Mouse (Mus musculus) embryonic facial prominence, embryonic 15.5 days (tissue): Measurements from ENCODE around the gene Gm17651. TPM values are rescaled to one million over a fixed set of nuclear protein-coding genes. Genes with fewer than 3 reads are reported as not detected.

Experiments
- ATAC-seq: fragments of 200-750 bp; cut with Nextera tagmentation; 2 replicates; pipeline ENCODE4 v1.8.0; 2017; ENCODE audit warnings: low read depth, moderate TSS enrichment; ENCODE audit not compliant: insufficient number of reproducible peaks, low FRiP score, low TSS enrichment
- H3K27ac ChIP-seq: fragments of 300-500 bp; sonication (generic); replicated peaks from 2 replicates; pipeline ENCODE4 v1.5.1; 2015; ENCODE audit warnings: mild to moderate bottlenecking, inconsistent platforms
- H3K27me3 ChIP-seq: fragments of 300-500 bp; sonication (generic); 2 replicates; pipeline ENCODE4 v1.6.1; 2015; ENCODE audit warnings: inconsistent platforms
- H3K36me3 ChIP-seq: fragments of 300-500 bp; sonication (generic); 2 replicates; pipeline ENCODE4 v1.6.1; 2015; ENCODE audit warnings: mild to moderate bottlenecking, inconsistent platforms
- H3K4me1 ChIP-seq: fragments of 300-500 bp; sonication (generic); 2 replicates; pipeline ENCODE4 v1.6.1; 2015; ENCODE audit warnings: inconsistent platforms
- H3K4me2 ChIP-seq: fragments of 300-500 bp; sonication (generic); replicated peaks from 2 replicates; pipeline ENCODE4 v1.6.1; 2015; ENCODE audit warnings: mild to moderate bottlenecking, inconsistent platforms
- H3K4me3 ChIP-seq: fragments of 300-500 bp; sonication (generic); replicated peaks from 2 replicates; pipeline ENCODE4 v1.5.1; 2015; ENCODE audit warnings: mild to moderate bottlenecking, inconsistent platforms
- H3K9ac ChIP-seq: fragments of 300-500 bp; sonication (generic); 2 replicates; pipeline ENCODE4 v1.6.1; 2015; ENCODE audit warnings: inconsistent platforms
- H3K9me3 ChIP-seq: fragments of 300-500 bp; sonication (generic); replicated peaks from 2 replicates; pipeline ENCODE4 v1.6.1; 2016; ENCODE audit warnings: inconsistent platforms
- WGBS: fragments of 180-500 bp; shearing (Covaris S2); methylation state at CpG from one replicate; pipeline ENCODE4 v1.1.7; 2015; 5-methylcytosine and 5-hydroxymethylcytosine counted together
- polyA plus RNA-seq: library from polyadenylated mRNA; unstranded; fragments of >200 nt; fragmentation: Nextera tagmentation; extraction: Ambion mirVana; gene quantifications from 2 replicates; pipeline ENCODE4 v1.2.1, GENCODE M21; 2015

Gene Gm17651
- polyA plus RNA-seq, 1 experiment from 2014 or later: not detected

GRCm38 (mm10) chr3:97678416-97678815 lies 3.9 kb upstream of the Gm17651 start:
- Histone ChIP-seq H3K9me3 (no peaks in the 10 kb centered on the region), H3K27me3 (0 out of 2 replicates have a peak, but pooled peaks cover under 1% of the 10 kb centered on the region), H3K36me3 (no peaks in the 10 kb centered on the region), H3K4me1 (peaks cover 19% of the 10 kb centered on the region), H3K27ac (no peak overlapping the region), H3K4me2 (no peak overlapping the region), H3K4me3 (no peak overlapping the region), H3K9ac (no peak overlapping the region)
- ATAC-seq: no peak
- 92% methylated on average over 3 of the region's 3 CpGs for WGBS

- 93% methylated on average over 3 of the region's 3 CpGs for WGBS
- H3K9ac ChIP-seq: no peak overlapping the region
Measured at GRCm38 (mm10) chr3:97676126-97676525, 1.6 kb upstream of the Gm17651 start.

GRCm38 (mm10) chr3:97667093-97667675 lies 7.3 kb downstream of the Gm17651 start:
- H3K9ac ChIP-seq: no peak overlapping the region
- peaks cover 44% of the 10 kb centered on the region for H3K36me3 ChIP-seq
- H3K27ac ChIP-seq: no peak overlapping the region
- no peaks in the 10 kb centered on the region for H3K9me3 ChIP-seq
- H3K4me3 ChIP-seq: no peak overlapping the region
- no peak overlapping the region for H3K4me2 ChIP-seq
- no peak for ATAC-seq
- WGBS: 57% methylated on average over 14 of the region's 14 CpGs
- no peaks in the 10 kb centered on the region for H3K27me3 ChIP-seq
- no peaks in the 10 kb centered on the region for H3K4me1 ChIP-seq

More at GRCm38 (mm10) chr3:97676126-97676525, 1.6 kb upstream of the Gm17651 start:
- peaks cover 6% of the 10 kb centered on the region; the same call in 1 of the 2 replicates for H3K4me1 ChIP-seq
- no peaks in the 10 kb centered on the region for H3K9me3 ChIP-seq
- H3K4me2 ChIP-seq: no peak overlapping the region
- ATAC-seq: no peak
- H3K27me3 ChIP-seq: no peaks in the 10 kb centered on the region
- peaks cover 3% of the 10 kb centered on the region; the same call in 1 of the 2 replicates for H3K36me3 ChIP-seq
- no peak overlapping the region for H3K4me3 ChIP-seq
- no peak overlapping the region for H3K27ac ChIP-seq

DNA sequence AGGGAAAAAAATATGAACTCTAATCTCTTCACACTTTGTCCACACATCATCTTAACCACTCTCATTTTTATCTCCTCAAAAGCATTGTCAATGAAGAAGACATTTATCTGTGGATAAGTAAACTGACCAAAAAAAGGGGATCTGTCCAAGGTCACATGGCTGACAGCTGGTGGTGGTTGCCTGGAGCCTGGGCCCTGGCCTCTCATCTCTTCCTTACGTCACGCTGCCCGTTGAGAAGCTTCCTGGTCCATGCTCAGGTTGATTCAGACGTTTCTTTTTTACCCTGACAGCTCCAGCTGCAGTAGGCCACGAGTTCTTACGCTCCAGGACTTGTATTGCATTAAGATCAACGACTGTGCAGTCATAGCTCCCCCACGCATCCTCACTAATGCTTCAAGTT lies 8.3 kb downstream of the Gm17651 start:
- H3K9me3 ChIP-seq: no peaks in the 10 kb centered on the region
- no peak overlapping the region; the same call in 1 of the 2 replicates for H3K27ac ChIP-seq
- H3K36me3 ChIP-seq: peaks cover 44% of the 10 kb centered on the region
- no peaks in the 10 kb centered on the region for H3K4me1 ChIP-seq
- WGBS: 66% methylated on average over 8 of the region's 8 CpGs
- H3K4me2 ChIP-seq: no peak overlapping the region
- ATAC-seq: no peak
- H3K4me3 ChIP-seq: no peak overlapping the region
- H3K9ac ChIP-seq: no peak overlapping the region
- no peaks in the 10 kb centered on the region for H3K27me3 ChIP-seq

GRCm38 (mm10) chr3:97665525-97665924 lies 9.0 kb downstream of the Gm17651 start:
- H3K4me2 ChIP-seq: no peak overlapping the region
- no peaks in the 10 kb centered on the region for H3K9me3 ChIP-seq
- H3K27me3 ChIP-seq: no peaks in the 10 kb centered on the region
- no peak for ATAC-seq
- no peak overlapping the region for H3K27ac ChIP-seq
- H3K4me1 ChIP-seq: no peaks in the 10 kb centered on the region
- H3K36me3 ChIP-seq: peaks cover 44% of the 10 kb centered on the region
- no peak overlapping the region for H3K4me3 ChIP-seq
- H3K9ac ChIP-seq: no peak overlapping the region
- 52% methylated on average over 9 of the region's 9 CpGs for WGBS

- Histone ChIP-seq H3K4me3 (no peak overlapping the region), H3K27me3 (no peaks in the 10 kb centered on the region), H3K9me3 (no peaks in the 10 kb centered on the region), H3K4me1 (peaks cover 15% of the 10 kb centered on the region; the same call in 1 of the 2 replicates), H3K27ac (no peak overlapping the region), H3K4me2 (no peak overlapping the region), H3K9ac (no peak overlapping the region), H3K36me3 (peaks cover 15% of the 10 kb centered on the region)
- 60% methylated on average over 8 of the region's 8 CpGs for WGBS
- ATAC-seq: no peak
Measured at GRCm38 (mm10) chr3:97661206-97661605, 13.3 kb downstream of the Gm17651 start.

- no peak overlapping the region for H3K27ac ChIP-seq
- peaks cover 15% of the 10 kb centered on the region for H3K36me3 ChIP-seq
- no peaks in the 10 kb centered on the region for H3K9me3 ChIP-seq
- peak overlapping the region; percentile 96; the same call in 1 of the 2 replicates for H3K4me3 ChIP-seq
- 83% methylated on average over 7 of the region's 7 CpGs for WGBS
- no peaks in the 10 kb centered on the region for H3K27me3 ChIP-seq
- H3K9ac ChIP-seq: no peak overlapping the region
- H3K4me1 ChIP-seq: peaks cover 15% of the 10 kb centered on the region; the same call in 1 of the 2 replicates
- peak overlapping the region; percentile 75; the same call in 1 of the 2 replicates for H3K4me2 ChIP-seq
- no peak for ATAC-seq
Measured at GRCm38 (mm10) chr3:97659746-97660145, 14.7 kb downstream of the Gm17651 start.

DNA sequence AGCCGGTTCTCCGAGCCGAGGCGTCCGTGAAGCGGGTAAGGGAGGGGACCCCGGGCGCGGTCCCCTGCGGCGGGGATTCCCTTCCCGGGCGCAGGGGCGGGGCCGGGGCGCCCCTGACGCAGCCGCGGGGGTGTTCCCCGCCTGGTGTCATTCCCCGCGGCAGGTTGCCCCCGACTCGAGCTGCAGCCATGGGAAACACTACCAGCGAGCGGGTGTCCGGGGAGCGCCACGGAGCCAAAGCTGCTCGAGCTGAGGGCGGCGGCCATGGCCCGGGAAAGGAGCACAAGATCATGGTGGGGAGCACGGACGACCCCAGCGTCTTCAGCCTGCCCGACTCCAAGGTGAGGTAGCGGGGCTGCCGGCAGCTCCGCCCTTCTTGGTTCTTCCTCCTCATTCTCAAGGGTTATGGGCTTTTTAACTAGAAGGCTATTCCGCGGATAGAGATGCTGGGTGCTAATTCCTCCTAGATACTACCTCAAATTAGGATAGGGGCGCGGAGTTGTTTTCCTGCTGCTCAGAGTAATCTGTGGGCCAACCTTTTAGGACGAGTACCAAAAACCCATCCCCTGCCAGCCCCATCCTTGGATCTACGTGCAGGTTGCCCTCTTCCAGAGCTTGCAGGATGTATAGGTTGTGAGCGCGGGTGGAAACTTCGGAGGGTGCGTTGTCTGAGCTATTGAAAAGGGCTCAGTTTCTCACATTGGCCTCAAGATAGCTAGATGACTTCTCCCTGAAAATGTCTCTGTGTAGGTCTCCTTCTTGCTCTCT lies 15.9 kb downstream of the Gm17651 start:
- ATAC-seq: peak; percentile 83
- Histone ChIP-seq H3K4me1 (peaks cover 15% of the 10 kb centered on the region; the same call in 1 of the 2 replicates), H3K4me2 (peak overlapping the region; percentile 75), H3K4me3 (peak overlapping the region; percentile 96), H3K9me3 (no peaks in the 10 kb centered on the region), H3K27me3 (no peaks in the 10 kb centered on the region), H3K36me3 (peaks cover 8% of the 10 kb centered on the region), H3K27ac (peak overlapping the region; percentile 73), H3K9ac (peak overlapping the region; percentile 53)
- WGBS: under 1% methylated on average over 50 of the region's 50 CpGs

DNA sequence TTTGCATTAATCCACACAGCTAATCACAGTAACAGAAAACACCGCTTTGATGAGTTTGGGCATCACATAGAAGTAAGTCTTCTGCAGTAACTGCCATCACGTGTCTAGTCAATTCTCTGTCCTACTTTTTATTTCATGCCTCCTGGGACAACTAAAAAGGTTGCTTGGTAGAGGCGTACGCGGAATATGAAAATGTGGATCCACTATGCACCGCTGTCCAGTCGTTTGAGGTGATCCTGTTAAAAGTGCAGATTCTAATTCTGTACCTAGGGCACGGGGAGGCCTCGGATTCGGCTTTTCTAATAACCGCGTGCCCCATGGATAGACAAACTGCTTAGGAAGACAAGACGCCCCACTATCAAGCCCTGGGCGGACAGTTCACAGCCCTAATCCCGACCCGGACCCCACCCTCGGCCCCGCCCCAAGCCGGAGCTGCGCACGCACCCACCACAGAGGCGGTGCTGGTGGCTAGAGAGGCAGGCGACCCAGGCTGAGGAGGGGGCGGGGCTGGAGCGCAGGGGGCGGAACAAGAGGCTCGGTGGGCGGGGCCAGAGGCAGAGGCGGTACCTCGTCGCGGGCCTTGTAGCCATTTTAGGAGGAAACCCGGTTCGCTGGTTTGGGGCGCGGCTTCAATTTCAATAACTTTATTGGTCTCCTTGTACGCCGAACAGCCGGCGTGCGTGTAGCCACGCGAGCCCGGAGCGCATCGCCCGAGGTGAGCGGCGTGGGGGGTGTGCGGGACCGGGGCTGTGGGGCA lies 16.7 kb downstream of the Gm17651 start, which contains the start of gene Prkab2:
Prkab2 (plus strand) TSS at position 539 of the 757 bp plus-strand sequence.
- Histone ChIP-seq H3K4me2 (peak within 1 kb of the TSS; percentile 75), H3K36me3 (peaks cover 5% of the 10 kb centered on the region), H3K4me1 (peaks cover 15% of the 10 kb centered on the region; the same call in 1 of the 2 replicates), H3K27ac (peak within 1 kb of the TSS; percentile 73), H3K27me3 (no peaks in the 10 kb centered on the region), H3K9me3 (no peaks in the 10 kb centered on the region), H3K4me3 (peak within 1 kb of the TSS; percentile 96), H3K9ac (peak within 1 kb of the TSS; percentile 53)
- ATAC-seq: peak; percentile 96
- WGBS: 2% methylated on average over 51 of the region's 51 CpGs

DNA sequence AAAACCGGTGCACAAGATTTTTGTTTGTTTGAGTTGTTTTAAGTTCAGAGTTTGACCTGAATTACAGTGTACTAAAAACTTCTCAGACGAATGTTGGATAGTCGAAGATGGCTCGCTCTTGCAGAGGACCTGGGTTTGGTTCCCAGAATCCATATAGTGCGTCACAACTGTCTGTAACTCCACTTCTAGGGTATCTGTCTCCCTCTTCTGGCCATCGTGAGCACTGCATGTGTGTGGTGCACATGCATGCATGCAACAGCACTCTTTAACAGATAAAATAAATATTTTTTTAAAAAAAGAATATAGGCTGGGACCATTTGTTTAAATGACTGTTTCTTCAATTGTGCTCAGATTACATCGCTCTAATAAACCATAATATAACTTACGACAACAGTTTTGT lies 19.6 kb downstream of the Gm17651 start:
- H3K4me3 ChIP-seq: no peak overlapping the region
- H3K27ac ChIP-seq: no peak overlapping the region
- peaks cover 15% of the 10 kb centered on the region; the same call in 1 of the 2 replicates for H3K4me1 ChIP-seq
- no peaks in the 10 kb centered on the region for H3K9me3 ChIP-seq
- no peak for ATAC-seq
- H3K36me3 ChIP-seq: no peaks in the 10 kb centered on the region
- no peak overlapping the region for H3K9ac ChIP-seq
- no peaks in the 10 kb centered on the region for H3K27me3 ChIP-seq
- no peak overlapping the region for H3K4me2 ChIP-seq
- 80% methylated on average over 8 of the region's 8 CpGs for WGBS

DNA sequence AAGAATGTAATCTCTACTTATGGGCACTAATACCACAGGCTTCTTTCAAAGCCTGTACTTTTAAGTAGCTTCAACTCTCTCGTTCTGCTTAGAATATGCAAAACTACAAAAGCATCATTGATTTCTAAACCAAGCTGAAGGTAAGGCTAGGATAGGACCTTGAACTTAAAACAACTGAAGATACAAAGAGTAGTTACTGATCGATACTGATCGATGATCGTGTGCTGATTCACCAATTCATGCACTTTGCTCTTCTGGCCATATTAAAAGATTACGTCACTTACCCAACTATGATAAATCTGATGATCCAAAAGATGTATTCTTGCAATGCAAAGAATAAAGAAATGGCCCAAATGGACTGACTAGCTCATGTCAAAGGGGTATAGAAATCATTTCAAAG lies 20.7 kb downstream of the Gm17651 start:
- Histone ChIP-seq H3K4me3 (no peak overlapping the region), H3K9me3 (no peaks in the 10 kb centered on the region), H3K4me2 (no peak overlapping the region), H3K36me3 (no peaks in the 10 kb centered on the region), H3K27ac (no peak overlapping the region), H3K27me3 (no peaks in the 10 kb centered on the region), H3K4me1 (0 out of 2 replicates have a peak, but pooled peaks cover 4% of the 10 kb centered on the region), H3K9ac (no peak overlapping the region)
- no peak for ATAC-seq
- 89% methylated on average over 5 of the region's 5 CpGs for whole genome bisulfite sequencing
